Mouse (Mus musculus) lung, postnatal 0 days (tissue): ENCODE measurements around the gene Aipl1.

Source experiments
- CTCF ChIP-seq: IDR thresholded peaks from 2 replicates; pipeline ENCODE4 v1.5.1; 2016; ENCODE audit warnings: antibody characterized with exemption, mild to moderate bottlenecking
- EP300 ChIP-seq: IDR thresholded peaks from 2 replicates; pipeline ENCODE4 v1.6.1; 2016; ENCODE audit warnings: antibody characterized with exemption, mild to moderate bottlenecking, control low read depth

DNA sequence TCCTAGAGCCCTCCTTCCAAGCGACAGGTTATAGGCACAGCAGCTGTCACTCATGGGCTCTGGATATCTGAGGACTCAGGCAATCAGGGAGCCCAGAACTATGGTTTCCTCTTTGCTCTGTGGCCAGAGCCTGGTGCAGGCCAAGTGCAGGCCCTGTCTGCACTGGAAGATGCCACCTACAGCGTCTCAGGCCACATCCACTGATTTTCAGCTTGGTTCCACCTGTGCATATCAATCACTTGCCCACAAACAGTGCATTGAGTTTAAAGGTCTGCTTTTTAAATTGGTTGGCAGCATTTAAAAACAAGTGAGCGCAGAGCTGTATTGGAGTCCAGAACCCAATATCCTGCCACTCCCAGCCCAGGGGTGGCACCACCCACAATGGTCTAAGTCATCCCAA is 4.7 kb downstream of the Aipl1 start:
- TF ChIP-seq EP300 = no peak
- no peak for TF ChIP-seq CTCF
